Comparison of ENCODE assay signal across 9 mouse cellular contexts in genomic region chr4:43693806-43694241, GRCm38 (mm10). TPM values are rescaled to one million over a fixed set of nuclear protein-coding genes. Genes with fewer than 3 reads are reported as not detected.
DNase-seq lines count a peak whose midpoint lies in the region; ATAC-seq lines count a peak whose summit lies in the region.
"Had no signal": no experiment of that assay in that cellular context is flagged by ENCODE, and none has a peak within 500 bp of the region (broad histone marks: within the 10 kb centered on the region; RNA-seq: fewer than 3 reads in every experiment).

No protein-coding gene starts in this region.

- 21% methylated on average over 5 of the region's 5 CpGs for WGBS in liver, embryonic 16.5 days (ENCODE audit: insufficient replicate concordance)

- H3K4me2 ChIP-seq in liver, embryonic 16.5 days (ENCODE audit: low read depth, low read length), result no peak overlapping the region
- H3K4me2 ChIP-seq: midbrain, embryonic 12.5 days had no signal

- no peaks in the 10 kb centered on the region for H3K9me3 ChIP-seq in liver, embryonic 16.5 days (replicated peaks; ENCODE audit: control insufficient read depth, low read length)
- H3K9me3 ChIP-seq: midbrain, embryonic 12.5 days had no signal

- peak; percentile 65 for DNase-seq in urinary bladder, postnatal 14 days (ENCODE audit: low spot score)
- no peak for DNase-seq in urinary bladder, adult 2 months (ENCODE audit: low spot score)
- peak; percentile 21 for DNase-seq in c-Kit-positive CD71-positive TER-119-negative erythroid progenitor cells, embryonic 14.5 days (ENCODE audit: low read depth)
- DNase-seq in thymus, postnatal 10 days (ENCODE audit: low spot score in 2 of 2), result no peak
- DNase-seq in testis, postnatal 14 days (ENCODE audit: low spot score), result no peak
- DNase-seq in thymus, postnatal 36 days, result no peak

- no peak overlapping the region for H3K4me3 ChIP-seq in liver, embryonic 16.5 days (ENCODE audit: low read depth, low read length)
- H3K4me3 ChIP-seq: midbrain, embryonic 12.5 days had no signal

- no peaks in the 10 kb centered on the region for H3K36me3 ChIP-seq in liver, embryonic 16.5 days (ENCODE audit: control insufficient read depth, insufficient read depth)

- H3K27me3 ChIP-seq in liver, embryonic 16.5 days (ENCODE audit: control insufficient read depth, insufficient read depth, low read depth, low read length), result no peaks in the 10 kb centered on the region
- H3K27me3 ChIP-seq: midbrain, embryonic 12.5 days had no signal

- H3K9ac ChIP-seq in liver, embryonic 16.5 days (ENCODE audit: low read depth, low read length), result no peak overlapping the region
- H3K9ac ChIP-seq: midbrain, embryonic 12.5 days had no signal

- peaks cover 12% of the 10 kb centered on the region for H3K4me1 ChIP-seq in liver, embryonic 16.5 days (ENCODE audit: control insufficient read depth, low read depth, low read length)
- H3K4me1 ChIP-seq: midbrain, embryonic 12.5 days had no signal

- ATAC-seq in liver, embryonic 16.5 days (ENCODE audit: low read depth), result peak; percentile 39

- no peak overlapping the region for H3K27ac ChIP-seq in liver, embryonic 16.5 days (ENCODE audit: low read length)
- H3K27ac ChIP-seq: midbrain, embryonic 12.5 days had no signal

RNA-seq across cellular contexts. Expression of gene Olfr70, which starts 6.8 kb away (rescaled TPM):
- polyA plus RNA-seq in urinary bladder, adult 2 months (2012; rRNA removed), result not detected in 2 replicates
- polyA plus RNA-seq in liver, embryonic 16.5 days (2015; fragmentation: Nextera tagmentation; extraction: Ambion mirVana), result not detected in 2 replicates
- polyA plus RNA-seq: midbrain, embryonic 12.5 days; small intestine, adult 2 months had no signal

RNA-seq across cellular contexts. Expression of gene Olfr71, which starts 16.2 kb away (rescaled TPM):
- polyA plus RNA-seq in urinary bladder, adult 2 months (2012; rRNA removed), result not detected in 2 replicates
- not detected in 2 replicates for polyA plus RNA-seq in liver, embryonic 16.5 days (2015; fragmentation: Nextera tagmentation; extraction: Ambion mirVana)
- polyA plus RNA-seq: midbrain, embryonic 12.5 days; small intestine, adult 2 months had no signal

RNA-seq across cellular contexts. Expression of gene Fam221b, which starts 24.9 kb away (rescaled TPM):
- polyA plus RNA-seq in urinary bladder, adult 2 months (2012; rRNA removed), result 0.41 and 0.51 TPM in 2 replicates
- 0.63 and 1.0 TPM in 2 replicates for polyA plus RNA-seq in liver, embryonic 16.5 days (2015; fragmentation: Nextera tagmentation; extraction: Ambion mirVana)
- polyA plus RNA-seq: small intestine, adult 2 months had no signal

RNA-seq across cellular contexts. Expression of gene Tmem8b, which starts 25.1 kb away (rescaled TPM):
- 8.3 and 12.6 TPM in 2 replicates for polyA plus RNA-seq in urinary bladder, adult 2 months (2012; rRNA removed)
- polyA plus RNA-seq in liver, embryonic 16.5 days (2015; fragmentation: Nextera tagmentation; extraction: Ambion mirVana), result 0.22 and 0.23 TPM in 2 replicates

RNA-seq across cellular contexts. Expression of gene Hrct1, which starts 33.2 kb away (rescaled TPM):
- polyA plus RNA-seq in urinary bladder, adult 2 months (2012; rRNA removed), result 5.2 and 7.8 TPM in 2 replicates
- polyA plus RNA-seq in liver, embryonic 16.5 days (2015; fragmentation: Nextera tagmentation; extraction: Ambion mirVana), result 0.22 TPM in 1 of 2 replicates, not detected in the other

Comparison
In these comparisons a context has a peak if more than half of its experiments do, and no peak if none do; other contexts are left out.
1. DNase-seq: peak in urinary bladder, postnatal 14 days (single experiment) and c-Kit-positive CD71-positive TER-119-negative erythroid progenitor cells, embryonic 14.5 days (single experiment); none in urinary bladder, adult 2 months (single experiment), thymus, postnatal 10 days (0 of 2), testis, postnatal 14 days (single experiment) and thymus, postnatal 36 days (0 of 2).